Mouse (Mus musculus) left cerebral cortex, adult 18-20 months (tissue): ENCODE results near the gene Olfr1137. TPM values are rescaled to one million over a fixed set of nuclear protein-coding genes. Genes with fewer than 3 reads are reported as not detected.

ENCODE experiments used
- DNase-seq, 2 experiments: peaks; one replicate each; pipeline ENCODE4 v3.0.0; 2021 to 2022; ENCODE audit warnings: low spot score in 2 of 2, mixed read lengths in 1 of 2
- long read RNA-seq, 2 experiments: library from polyadenylated mRNA; stranded (forward); transcript quantifications; one replicate each; pipeline ENCODE4 v2.0.0; 2021
- total RNA-seq, 2 experiments: library from RNA; stranded (reverse); gene quantifications; 2 replicates each; pipeline ENCODE4 v1.2.3; 2021

Olfr1137 gene
- total RNA-seq, result not detected
- long read RNA-seq, experiment 1, result 0 reads
- long read RNA-seq, experiment 2, result 0 reads

GRCm38 (mm10) chr2:87713079-87713478 is at the start of gene Olfr1137:
Gene Olfr1137 (minus strand): TSS chr2:87713179.
- no peak for DNase-seq

- DNase-seq, result no peak
Measured at GRCm38 (mm10) chr2:87753891-87754290, 40.9 kb upstream of the Olfr1137 start, which contains the start of gene Olfr1141. Gene Olfr1141 (minus strand): TSS chr2:87753991.

GRCm38 (mm10) chr2:87743452-87743851 is 30.5 kb upstream of the Olfr1137 start, which contains the start of gene Olfr1140:
Gene Olfr1140 (plus strand): TSS chr2:87743752.
- no peak for DNase-seq

- DNase-seq, result no peak
Measured at GRCm38 (mm10) chr2:87739878-87740277, 26.9 kb upstream of the Olfr1137 start, which contains the start of gene Olfr1138. Gene Olfr1138 (minus strand): TSS chr2:87739978.

- DNase-seq, result no peak
Measured at GRCm38 (mm10) chr2:87693847-87694246, 19.1 kb downstream of the Olfr1137 start, which contains the start of gene Olfr1136. Gene Olfr1136 (minus strand): TSS chr2:87693947.

- no peak for DNase-seq
Measured at GRCm38 (mm10) chr2:87673564-87673963, 39.4 kb downstream of the Olfr1137 start, which contains the start of gene Olfr1135. Gene Olfr1135 (minus strand): TSS chr2:87673664.

Other genes starting within 250 kb of the Olfr1137 start
- gene Pramel7, start 216.1 kb downstream of the Olfr1137 start, total RNA-seq, result not detected
- gene Pramel6, start 206.6 kb downstream of the Olfr1137 start, total RNA-seq, result not detected
- not detected for gene Olfr153, start 181.4 kb downstream of the Olfr1137 start, total RNA-seq
- not detected for gene Olfr1128, start 167.6 kb downstream of the Olfr1137 start, total RNA-seq
- not detected for gene Olfr1129, start 139.3 kb downstream of the Olfr1137 start, total RNA-seq
- not detected for gene Olfr1130, start 107.0 kb downstream of the Olfr1137 start, total RNA-seq
- gene Olfr1131, start 86.1 kb downstream of the Olfr1137 start, total RNA-seq, result not detected
- gene Olfr1132, start 75.6 kb downstream of the Olfr1137 start, total RNA-seq, result not detected
- gene Olfr1133, start 65.8 kb downstream of the Olfr1137 start, total RNA-seq, result not detected
- not detected for gene Olfr1134, start 54.7 kb downstream of the Olfr1137 start, total RNA-seq
- gene Olfr1135, start 39.5 kb downstream of the Olfr1137 start, total RNA-seq, result not detected
- not detected for gene Olfr1136, start 19.2 kb downstream of the Olfr1137 start, total RNA-seq
- not detected for gene Olfr1138, start 26.8 kb upstream of the Olfr1137 start, total RNA-seq
- gene Olfr1140, start 30.6 kb upstream of the Olfr1137 start, total RNA-seq, result not detected
- not detected for gene Olfr1141, start 40.8 kb upstream of the Olfr1137 start, total RNA-seq
- not detected for gene Olfr152, start 66.3 kb upstream of the Olfr1137 start, total RNA-seq
- gene Olfr1143, start 87.4 kb upstream of the Olfr1137 start, total RNA-seq, result not detected
- gene Olfr1145, start 96.6 kb upstream of the Olfr1137 start, total RNA-seq, result not detected
- gene Olfr1148, start 117.4 kb upstream of the Olfr1137 start, total RNA-seq, result not detected
- not detected for gene Olfr1150-ps1, start 130.8 kb upstream of the Olfr1137 start, total RNA-seq
- gene Olfr1151, start 142.7 kb upstream of the Olfr1137 start, total RNA-seq, result not detected
- gene Olfr1152, start 153.3 kb upstream of the Olfr1137 start, total RNA-seq, result not detected
- not detected for gene Olfr1153, start 181.8 kb upstream of the Olfr1137 start, total RNA-seq
- gene Olfr1154, start 192.0 kb upstream of the Olfr1137 start, total RNA-seq, result not detected
- gene Olfr1155, start 232.0 kb upstream of the Olfr1137 start, total RNA-seq, result not detected
- not detected for gene Olfr1156, start 239.9 kb upstream of the Olfr1137 start, total RNA-seq